Mouse (Mus musculus) erythroblast, embryonic 14.5 days (primary cell): ENCODE measurements around the gene Map2k2. TPM values are rescaled to one million over a fixed set of nuclear protein-coding genes. Genes with fewer than 3 reads are reported as not detected.
"Not testable (repeated sequence)": the region's sequence is repeated elsewhere in the genome, so short reads cannot be mapped to it uniquely, and the experiment has no call there.

Source experiments
- H3K27me3 ChIP-seq: 2 replicates; pipeline ENCODE4 v1.6.1; 2012; ENCODE audit warnings: inconsistent platforms; ENCODE audit not compliant: control insufficient read depth
- H3K36me3 ChIP-seq: 2 replicates; pipeline ENCODE4 v1.6.1; 2012; ENCODE audit warnings: mild to moderate bottlenecking, inconsistent platforms; ENCODE audit not compliant: control insufficient read depth
- H3K4me1 ChIP-seq: 2 replicates; pipeline ENCODE4 v1.6.1; 2012; ENCODE audit warnings: inconsistent platforms; ENCODE audit not compliant: control insufficient read depth
- H3K4me3 ChIP-seq: replicated peaks from 2 replicates; pipeline ENCODE3; 2012; ENCODE audit warnings: moderate library complexity, mild to moderate bottlenecking, inconsistent platforms
- H3K9me3 ChIP-seq: 2 replicates; pipeline ENCODE4 v1.6.1; 2012; ENCODE audit warnings: low read length, inconsistent platforms, mixed read lengths; ENCODE audit not compliant: control insufficient read depth
- GATA1 ChIP-seq: IDR thresholded peaks from 2 replicates; pipeline ENCODE4 v1.6.1; 2012; ENCODE audit warnings: low read length, inconsistent platforms, mixed read lengths
- TAL1 ChIP-seq: IDR thresholded peaks from 3 replicates; pipeline ENCODE4 v1.6.1; 2012; ENCODE audit warnings: low read length, inconsistent platforms, mixed read lengths
- polyA plus RNA-seq: library from polyadenylated mRNA; stranded (reverse); fragments of >175 nt; gene quantifications from 2 replicates; pipeline ENCODE4 v1.2.3, GENCODE M21; 2012

The Map2k2 gene
- 89.1 and 93.4 TPM in 2 replicates for polyA plus RNA-seq

DNA sequence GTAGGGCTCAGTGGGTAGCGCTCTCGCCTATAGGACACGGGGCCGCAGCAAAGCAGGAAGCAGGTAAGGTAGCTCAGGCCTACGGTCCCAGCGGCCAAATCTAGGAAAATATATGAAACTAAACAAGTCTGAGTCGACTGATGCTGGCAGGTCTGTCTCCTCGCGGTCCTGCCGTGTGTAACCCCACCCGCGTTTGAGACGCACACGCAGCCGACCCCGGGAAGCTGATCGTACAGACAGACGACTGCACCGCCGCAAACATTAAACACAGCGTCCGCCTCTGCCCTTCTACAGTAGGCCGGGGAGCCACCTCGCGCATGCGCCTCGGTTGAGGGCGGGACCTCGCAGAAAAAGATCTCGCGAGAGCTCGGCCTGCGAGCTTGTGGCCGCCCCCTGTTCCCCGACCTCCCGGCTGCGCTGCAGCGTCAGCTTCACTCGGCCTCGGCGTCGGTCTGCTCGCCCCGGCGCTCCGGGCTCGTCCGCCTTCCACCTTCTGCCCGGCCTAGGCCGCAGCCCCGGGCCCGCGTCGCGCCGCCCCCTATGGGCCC lies at the start of gene Map2k2:
Map2k2 (plus strand) TSS at position 351 of the 548 bp plus-strand sequence.
- Histone ChIP-seq H3K4me1 (peaks cover 91% of the 10 kb centered on the region), H3K9me3 (no peaks in the 10 kb centered on the region), H3K4me3 (peak within 1 kb of the TSS; percentile 82), H3K27me3 (no peaks in the 10 kb centered on the region), H3K36me3 (peaks cover 38% of the 10 kb centered on the region)
- TF ChIP-seq GATA1, result no peak
- TF ChIP-seq TAL1, result no peak

DNA sequence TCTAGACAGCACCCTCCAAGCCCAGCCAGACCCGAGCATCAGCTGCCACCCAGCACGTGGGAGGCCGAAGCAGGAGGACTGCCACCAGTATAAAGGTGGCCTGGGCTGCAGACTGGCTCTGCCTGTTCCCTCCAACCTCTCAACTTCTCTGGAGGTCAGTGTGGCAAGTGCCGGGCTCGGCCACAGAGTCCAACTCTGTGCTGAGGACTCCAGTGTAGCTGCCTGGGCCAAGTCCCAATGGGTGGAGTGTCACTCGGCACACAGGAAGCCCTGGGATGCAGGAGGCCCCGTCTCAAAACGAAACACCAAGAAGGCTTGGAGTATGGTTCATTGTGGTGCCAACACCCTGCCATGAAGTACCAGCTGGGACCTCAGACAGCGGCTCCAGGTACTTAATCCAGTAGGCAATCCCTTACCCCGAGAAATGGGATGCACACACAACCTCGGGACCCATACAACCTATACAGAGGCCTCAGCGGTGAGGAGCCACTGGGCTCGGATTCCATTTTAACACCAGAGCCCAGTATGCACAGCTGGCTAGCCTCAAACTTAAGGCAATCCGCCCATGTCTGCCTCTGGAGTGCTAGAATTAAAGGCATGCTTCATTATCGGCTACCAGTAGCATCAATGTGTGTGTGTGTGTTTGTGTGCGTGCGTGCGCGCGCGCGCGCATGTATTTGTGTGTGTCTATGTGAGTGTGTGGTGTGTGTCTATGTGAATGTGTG lies 48.1 kb upstream of the Map2k2 start:
- Histone ChIP-seq H3K4me3 (no peak overlapping the region), H3K36me3 (peaks cover 26% of the 10 kb centered on the region), H3K27me3 (no peaks in the 10 kb centered on the region), H3K9me3 (no peaks in the 10 kb centered on the region), H3K4me1 (peaks cover 40% of the 10 kb centered on the region)
- TF ChIP-seq GATA1 (no peak), TAL1 (no peak)

DNA sequence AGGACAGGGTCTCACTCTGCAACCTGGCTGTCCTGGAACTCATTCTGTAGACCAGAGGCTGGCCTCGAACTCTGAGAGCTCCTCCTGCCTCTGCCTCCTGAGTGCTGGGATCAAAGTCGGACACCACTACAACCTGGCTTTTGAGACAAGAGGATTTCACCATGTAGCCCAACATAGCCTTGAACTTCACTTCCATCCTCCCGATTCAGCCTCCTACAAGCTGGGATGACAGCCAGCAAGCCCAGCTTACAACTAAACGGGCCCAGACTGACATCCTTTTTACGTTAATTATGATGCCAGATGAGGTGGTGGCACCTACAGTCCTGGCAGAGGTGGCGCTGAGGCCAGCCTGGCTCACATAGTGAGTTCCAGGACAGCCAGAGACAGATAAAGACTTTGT lies 46.8 kb upstream of the Map2k2 start:
- H3K4me3 ChIP-seq, result peak overlapping the region; percentile 82
- no peaks in the 10 kb centered on the region for H3K9me3 ChIP-seq
- H3K36me3 ChIP-seq, result peaks cover 17% of the 10 kb centered on the region
- no peak for TF ChIP-seq TAL1
- TF ChIP-seq GATA1, result no peak
- peaks cover 36% of the 10 kb centered on the region for H3K4me1 ChIP-seq
- no peaks in the 10 kb centered on the region for H3K27me3 ChIP-seq

DNA sequence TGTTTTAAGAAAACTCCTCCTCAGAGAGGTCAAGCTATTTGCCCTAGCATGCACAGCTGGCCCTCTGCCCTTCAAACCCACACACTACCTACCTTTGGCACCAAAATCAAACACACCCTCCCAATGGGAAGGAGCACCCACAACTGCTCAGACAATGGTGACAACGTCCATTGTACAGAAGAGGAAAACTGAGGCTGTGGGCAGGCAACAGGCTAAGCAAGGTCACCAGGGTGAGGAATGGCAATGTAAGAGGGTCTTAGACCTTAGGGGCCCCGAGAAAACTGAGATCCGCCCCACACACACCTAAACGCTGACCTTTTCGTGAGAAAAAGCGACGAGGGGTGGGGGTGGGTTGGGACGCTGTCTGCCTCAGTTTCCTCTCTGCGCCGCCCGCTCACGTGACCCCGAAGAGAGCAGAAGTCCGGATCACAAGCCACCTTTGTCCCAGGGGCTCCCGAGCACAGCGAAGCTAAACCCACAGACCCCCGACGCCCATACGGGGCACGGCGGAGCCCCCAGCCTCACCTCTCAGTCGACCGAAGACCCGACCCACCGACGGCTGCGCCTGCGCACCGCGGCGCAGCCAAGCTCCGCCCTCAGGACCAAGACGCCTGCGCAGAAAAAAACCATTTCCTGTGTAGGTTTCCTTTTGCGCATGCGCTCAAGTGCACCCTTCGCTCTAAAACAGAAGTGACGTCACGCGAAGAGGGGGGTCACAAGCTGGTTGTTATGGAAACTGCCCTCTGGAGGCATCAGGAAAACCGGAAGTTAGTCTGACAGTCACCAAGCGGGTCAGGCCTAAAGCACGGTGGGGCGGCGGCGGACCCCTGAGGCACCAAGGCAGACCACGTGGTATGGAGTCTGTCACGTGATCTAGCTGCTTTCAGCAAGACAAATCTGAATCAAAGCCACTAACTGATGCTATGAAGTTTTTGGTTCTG lies 45.8 kb upstream of the Map2k2 start, which contains the start of gene Sgta:
Sgta (minus strand) TSS at position 579 of the 941 bp plus-strand sequence.
- no peak for TF ChIP-seq GATA1
- TF ChIP-seq TAL1, result no peak
- H3K4me3 ChIP-seq, result peak within 1 kb of the TSS; percentile 82
- H3K4me1 ChIP-seq, result peaks cover 36% of the 10 kb centered on the region
- H3K36me3 ChIP-seq, result peaks cover 16% of the 10 kb centered on the region
- no peaks in the 10 kb centered on the region for H3K27me3 ChIP-seq
- H3K9me3 ChIP-seq, result no peaks in the 10 kb centered on the region

DNA sequence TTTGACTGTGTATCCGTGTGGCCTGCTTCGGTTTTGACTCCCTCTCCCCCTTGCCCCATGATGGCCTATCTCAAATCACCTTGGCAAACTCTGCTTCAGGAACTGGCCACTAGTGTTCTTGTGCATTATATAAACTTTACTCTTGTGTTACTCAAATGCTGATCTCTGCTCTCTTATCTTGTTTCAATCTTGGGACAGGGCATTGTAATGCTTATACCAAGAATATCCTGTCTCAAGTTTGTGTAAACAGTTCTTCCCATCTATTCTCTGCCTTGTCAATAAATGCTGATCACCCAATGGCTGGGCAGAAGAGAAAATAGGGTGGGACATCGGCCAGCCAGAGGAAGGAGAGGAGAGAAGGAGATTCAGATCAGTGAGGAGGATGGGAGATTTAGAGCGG lies 43.0 kb upstream of the Map2k2 start:
- Histone ChIP-seq H3K4me1 (peaks cover 22% of the 10 kb centered on the region), H3K36me3 (peaks cover 3% of the 10 kb centered on the region; the same call in 1 of the 2 replicates), H3K4me3 (no peak overlapping the region), H3K9me3 (no peaks in the 10 kb centered on the region), H3K27me3 (peaks cover 6% of the 10 kb centered on the region)
- TF ChIP-seq GATA1, result no peak
- no peak for TF ChIP-seq TAL1

DNA sequence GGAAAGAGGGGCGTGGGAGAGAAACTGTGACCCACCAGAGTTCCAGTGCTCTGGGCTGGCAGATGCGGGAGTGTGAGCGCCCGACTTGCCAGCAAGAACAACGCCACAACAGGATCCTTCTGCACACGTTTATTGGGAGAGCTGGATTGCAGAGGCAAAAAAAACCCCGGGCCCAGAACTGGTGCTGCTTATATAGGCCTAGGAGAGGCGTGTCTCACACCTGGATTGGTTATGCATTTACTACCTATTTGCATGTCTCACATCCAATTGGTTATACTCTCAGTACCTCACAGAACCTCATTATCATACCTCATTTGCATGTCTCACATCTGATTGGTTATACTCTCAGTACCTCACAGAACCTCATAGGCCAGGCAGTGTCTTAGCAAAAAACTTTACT lies 41.2 kb upstream of the Map2k2 start:
- H3K9me3 ChIP-seq, H3K4me3 ChIP-seq, H3K36me3 ChIP-seq, H3K27me3 ChIP-seq: not testable (repeated sequence)
- peaks cover 12% of the 10 kb centered on the region for H3K4me1 ChIP-seq

DNA sequence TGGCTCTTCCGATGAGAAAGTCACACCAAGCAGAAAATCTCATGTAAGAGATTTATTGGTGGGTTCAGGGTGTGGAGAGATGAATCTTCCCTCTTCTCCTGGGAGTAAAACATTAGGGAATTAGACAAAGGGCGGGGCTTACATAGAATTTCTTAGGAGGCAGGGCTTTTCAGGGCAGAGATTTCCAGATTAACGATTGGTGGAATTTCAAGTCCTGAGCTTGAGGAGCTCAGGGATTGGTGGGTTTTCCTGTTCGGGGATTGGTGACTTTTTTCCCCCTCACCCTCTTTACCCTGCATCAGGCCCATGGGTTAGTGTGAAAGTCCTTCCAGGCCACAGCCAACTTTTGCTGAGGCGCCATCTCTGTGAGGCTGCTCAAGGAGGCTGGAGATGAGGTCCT lies 37.0 kb upstream of the Map2k2 start:
- Histone ChIP-seq H3K27me3 (peaks cover 9% of the 10 kb centered on the region), H3K4me3 (no peak overlapping the region), H3K36me3 (peaks cover 17% of the 10 kb centered on the region), H3K9me3 (no peaks in the 10 kb centered on the region), H3K4me1 (peaks cover 37% of the 10 kb centered on the region)
- no peak for TF ChIP-seq TAL1
- no peak for TF ChIP-seq GATA1

DNA sequence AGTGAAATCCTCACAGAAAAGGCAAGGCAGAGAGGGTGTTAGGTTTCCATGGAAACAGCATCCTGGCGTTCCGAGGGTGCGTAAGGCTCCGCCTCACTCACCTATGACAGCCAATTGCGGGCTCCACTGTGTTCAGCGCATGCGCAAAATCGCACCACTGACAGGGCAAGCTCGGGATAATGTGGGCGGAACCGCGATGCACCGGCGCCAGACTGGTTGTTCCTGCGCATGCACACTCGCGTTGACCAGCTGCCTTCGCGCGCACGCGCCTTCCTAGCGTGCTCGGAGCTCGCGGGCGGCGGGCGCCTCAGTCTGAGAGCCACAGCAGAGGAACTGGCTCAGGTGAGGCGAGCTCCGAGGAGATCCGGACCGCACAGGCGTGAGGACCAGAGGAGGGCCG lies 35.9 kb upstream of the Map2k2 start, which contains the start of gene Thop1:
Thop1 (plus strand) TSS at position 200 of the 400 bp plus-strand sequence.
- peaks cover 9% of the 10 kb centered on the region for H3K27me3 ChIP-seq
- H3K36me3 ChIP-seq, result peaks cover 28% of the 10 kb centered on the region
- no peaks in the 10 kb centered on the region for H3K9me3 ChIP-seq
- H3K4me1 ChIP-seq, result peaks cover 38% of the 10 kb centered on the region
- peak within 1 kb of the TSS; percentile 66 for H3K4me3 ChIP-seq
- TF ChIP-seq TAL1, result no peak
- no peak for TF ChIP-seq GATA1

DNA sequence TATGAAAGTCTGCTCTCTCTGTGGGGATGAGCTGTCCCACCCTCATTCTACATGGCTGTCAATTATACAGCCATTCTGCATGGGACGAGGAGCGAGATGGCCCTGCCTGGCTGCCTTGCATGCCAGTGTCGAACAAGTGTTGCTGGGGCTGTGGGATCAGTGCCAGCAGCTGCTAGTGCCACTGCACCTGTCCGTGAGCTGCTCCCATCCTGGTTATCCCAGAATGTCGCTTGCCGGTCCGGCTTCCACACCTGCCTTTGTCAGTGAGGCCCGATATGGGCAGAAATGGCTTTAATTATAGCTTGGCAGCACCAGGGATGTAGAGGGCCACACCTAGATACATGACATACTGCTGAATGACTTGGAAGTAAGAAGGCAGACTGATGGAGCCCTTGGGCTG lies 33.4 kb upstream of the Map2k2 start:
- H3K4me3 ChIP-seq, result no peak overlapping the region
- TF ChIP-seq TAL1 (no peak), GATA1 (no peak)
- H3K36me3 ChIP-seq, result peaks cover 52% of the 10 kb centered on the region
- peaks cover 38% of the 10 kb centered on the region for H3K4me1 ChIP-seq
- H3K27me3 ChIP-seq, result peaks cover 8% of the 10 kb centered on the region
- H3K9me3 ChIP-seq, result no peaks in the 10 kb centered on the region
